Mouse (Mus musculus) C2C12 (cell line): ENCODE measurements around the gene Sorl1.

Source experiments
- CTCF ChIP-seq: IDR thresholded peaks from one replicate; pipeline ENCODE4 v1.5.1; 2011; ENCODE audit not compliant: control insufficient read depth, insufficient read depth, insufficient read length
- MAX ChIP-seq: IDR thresholded peaks from one replicate; pipeline ENCODE4 v1.6.1; 2011; ENCODE audit warnings: mild to moderate bottlenecking, control low read depth

DNA sequence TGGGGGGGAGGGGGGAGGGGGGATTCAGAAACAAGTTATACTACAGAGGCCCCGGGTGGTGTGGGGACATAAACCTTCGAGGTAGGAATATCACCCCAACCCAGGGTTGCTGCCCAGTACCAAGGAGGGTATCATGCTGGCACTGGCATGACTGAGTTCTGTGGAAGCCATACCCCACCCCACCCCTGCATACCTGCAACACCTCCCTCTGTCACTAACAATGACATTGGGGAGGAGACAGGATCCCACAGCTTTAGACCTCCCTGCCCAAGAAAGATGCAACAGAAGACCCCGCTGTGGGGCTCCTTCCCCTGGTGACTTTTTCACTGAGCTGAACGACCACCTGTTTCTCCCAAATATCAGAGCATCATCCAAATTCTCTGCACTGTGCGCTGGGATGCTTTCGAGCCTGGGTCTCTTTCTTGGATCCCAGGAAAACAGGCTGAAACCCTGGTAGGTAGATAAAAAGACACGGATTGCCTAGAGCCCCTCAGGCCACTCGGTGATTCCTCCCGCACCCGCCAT is 189.2 kb downstream of the Sorl1 start:
- no peak for TF ChIP-seq MAX
- no peak for TF ChIP-seq CTCF
